Mouse (Mus musculus) hindbrain, embryonic 13.5 days (tissue): ENCODE data around the gene Atp2c1. TPM values are rescaled to one million over a fixed set of nuclear protein-coding genes. Genes with fewer than 3 reads are reported as not detected.

Experiments used
- ATAC-seq: fragments of 200-750 bp; cut with Nextera tagmentation; 2 replicates; pipeline ENCODE4 v1.8.0; 2017; ENCODE audit warnings: moderate TSS enrichment; ENCODE audit not compliant: low FRiP score
- H3K27ac ChIP-seq: fragments of 300-500 bp; sonication (generic); 2 replicates; pipeline ENCODE4 v1.5.1; 2015; ENCODE audit warnings: inconsistent platforms, mild to moderate bottlenecking, moderate library complexity
- H3K27me3 ChIP-seq: fragments of 300-500 bp; sonication (generic); 2 replicates; pipeline ENCODE4 v1.6.1; 2015; ENCODE audit warnings: mild to moderate bottlenecking, inconsistent platforms
- H3K36me3 ChIP-seq: fragments of 300-500 bp; sonication (generic); 2 replicates; pipeline ENCODE4 v1.6.1; 2015; ENCODE audit warnings: mild to moderate bottlenecking, inconsistent platforms
- H3K4me1 ChIP-seq: fragments of 300-500 bp; sonication (generic); replicated peaks from 2 replicates; pipeline ENCODE4 v1.6.1; 2015; ENCODE audit warnings: inconsistent platforms
- H3K4me2 ChIP-seq: fragments of 300-500 bp; sonication (generic); 2 replicates; pipeline ENCODE4 v1.6.1; 2015; ENCODE audit warnings: inconsistent platforms, mild to moderate bottlenecking, moderate library complexity
- H3K4me3 ChIP-seq: fragments of 300-500 bp; sonication (generic); 2 replicates; pipeline ENCODE4 v1.5.1; 2015; ENCODE audit warnings: mild to moderate bottlenecking, inconsistent platforms
- H3K9ac ChIP-seq: fragments of 300-500 bp; sonication (generic); 2 replicates; pipeline ENCODE4 v1.6.1; 2015; ENCODE audit warnings: mild to moderate bottlenecking, inconsistent platforms
- H3K9me3 ChIP-seq: fragments of 300-500 bp; sonication (generic); 2 replicates; pipeline ENCODE4 v1.6.1; 2016; ENCODE audit warnings: inconsistent platforms
- WGBS: fragments of 180-500 bp; shearing (Covaris S2); methylation state at CpG from one replicate; pipeline ENCODE4 v1.1.7; 2015; 5-methylcytosine and 5-hydroxymethylcytosine counted together
- polyA plus RNA-seq: library from polyadenylated mRNA; unstranded; fragments of >200 nt; fragmentation: Nextera tagmentation; extraction: Ambion mirVana; gene quantifications from 2 replicates; pipeline ENCODE4 v1.2.1, GENCODE M21; 2015

Gene Atp2c1
- polyA plus RNA-seq, 1 experiment from 2014 or later, result 96.3 TPM

DNA sequence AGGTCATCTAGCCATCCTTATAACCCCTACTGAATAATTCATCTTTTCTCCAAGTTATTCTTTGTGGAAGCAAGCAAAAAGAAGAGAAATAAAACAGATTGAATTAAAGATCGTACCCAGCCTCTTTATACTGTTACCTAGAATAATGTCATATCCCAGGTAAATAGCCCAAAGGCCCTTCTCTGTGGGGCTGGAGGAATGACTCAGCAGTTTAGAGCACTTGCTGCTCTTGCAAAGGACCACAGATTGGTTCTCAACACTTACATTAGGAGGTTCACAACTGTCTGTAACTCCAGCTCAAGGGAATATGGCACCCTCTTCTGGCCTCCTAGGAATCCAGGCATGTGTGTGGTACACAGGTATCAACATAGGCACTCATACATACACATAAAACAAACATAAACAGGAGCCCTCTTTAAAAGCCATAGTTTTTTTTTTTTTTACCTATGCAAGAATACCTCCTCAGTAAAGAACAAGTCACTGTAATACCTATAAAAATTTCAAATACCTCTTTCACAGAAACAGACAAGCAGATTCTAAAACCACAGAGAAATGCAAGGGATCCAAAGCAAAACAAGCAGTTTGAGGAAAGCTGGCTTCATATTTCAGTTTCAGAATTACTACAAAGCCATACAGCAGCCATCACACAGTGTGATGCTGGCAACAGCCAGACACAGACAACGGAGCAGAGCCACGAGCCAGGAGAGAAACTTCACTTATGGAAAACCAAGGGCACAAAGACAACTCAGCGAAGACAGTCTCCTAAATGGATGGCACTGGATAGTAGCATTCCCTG is 44.2 kb downstream of the Atp2c1 start:
- ATAC-seq, result no peak
- Histone ChIP-seq H3K4me2 (no peak overlapping the region), H3K27ac (no peak overlapping the region), H3K4me3 (no peak overlapping the region), H3K4me1 (peaks cover 30% of the 10 kb centered on the region), H3K36me3 (peaks cover 4% of the 10 kb centered on the region), H3K9ac (no peak overlapping the region), H3K9me3 (no peaks in the 10 kb centered on the region), H3K27me3 (no peaks in the 10 kb centered on the region)
- 88% methylated on average over 4 of the region's 4 CpGs for WGBS

DNA sequence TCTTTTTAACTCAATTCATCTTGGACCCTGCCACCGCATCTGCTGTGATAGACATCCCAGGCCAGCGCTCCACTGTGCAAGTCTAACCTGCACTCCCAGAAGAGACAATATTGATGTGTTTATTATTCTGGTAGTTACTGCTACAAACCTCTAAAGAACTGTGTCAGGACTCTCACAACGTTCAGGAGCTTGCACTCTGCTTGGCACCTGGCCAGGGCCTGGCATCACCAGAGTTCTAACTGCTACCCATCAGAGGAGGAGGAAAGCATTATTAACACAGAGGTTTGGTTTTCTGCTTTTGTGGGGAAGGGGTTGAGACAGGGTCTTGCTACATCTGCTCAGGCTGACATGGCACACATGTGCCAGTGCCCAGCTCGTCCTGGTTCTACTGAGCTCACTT is 45.0 kb downstream of the Atp2c1 start:
- peaks cover 26% of the 10 kb centered on the region for H3K4me1 ChIP-seq
- no peak for ATAC-seq
- H3K9me3 ChIP-seq, result no peaks in the 10 kb centered on the region
- H3K9ac ChIP-seq, result no peak overlapping the region
- no peak overlapping the region for H3K27ac ChIP-seq
- no peak overlapping the region for H3K4me2 ChIP-seq
- no peaks in the 10 kb centered on the region for H3K27me3 ChIP-seq
- WGBS, result 63% methylated on average over 4 of the region's 4 CpGs
- H3K4me3 ChIP-seq, result no peak overlapping the region
- H3K36me3 ChIP-seq, result no peaks in the 10 kb centered on the region

DNA sequence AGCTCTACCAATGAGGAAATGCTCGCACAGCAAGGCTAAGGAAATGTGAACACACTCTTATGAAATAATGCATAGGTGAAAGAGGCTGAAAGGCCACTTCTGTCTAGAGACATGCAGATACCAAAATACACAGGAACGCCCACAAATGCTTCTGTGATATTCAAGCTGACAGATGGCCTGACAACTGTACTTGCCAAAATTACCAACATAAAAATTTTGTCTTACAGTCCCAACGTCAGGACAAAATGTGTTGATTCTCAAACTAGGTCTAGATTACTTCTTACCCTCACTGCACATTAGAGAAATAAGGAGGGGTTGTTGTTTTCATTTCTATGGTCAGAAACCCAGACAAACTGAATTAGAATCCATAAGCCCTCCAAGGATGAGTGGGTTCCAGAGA is 51.0 kb downstream of the Atp2c1 start:
- no peak overlapping the region for H3K27ac ChIP-seq
- peaks cover 3% of the 10 kb centered on the region; the same call in 1 of the 2 replicates for H3K4me1 ChIP-seq
- no peak overlapping the region for H3K4me2 ChIP-seq
- H3K4me3 ChIP-seq, result no peak overlapping the region
- H3K9me3 ChIP-seq, result no peaks in the 10 kb centered on the region
- ATAC-seq, result no peak
- no peaks in the 10 kb centered on the region for H3K27me3 ChIP-seq
- no peak overlapping the region for H3K9ac ChIP-seq
- WGBS, result 93% methylated on average over 3 of the region's 3 CpGs
- peaks cover 4% of the 10 kb centered on the region for H3K36me3 ChIP-seq

DNA sequence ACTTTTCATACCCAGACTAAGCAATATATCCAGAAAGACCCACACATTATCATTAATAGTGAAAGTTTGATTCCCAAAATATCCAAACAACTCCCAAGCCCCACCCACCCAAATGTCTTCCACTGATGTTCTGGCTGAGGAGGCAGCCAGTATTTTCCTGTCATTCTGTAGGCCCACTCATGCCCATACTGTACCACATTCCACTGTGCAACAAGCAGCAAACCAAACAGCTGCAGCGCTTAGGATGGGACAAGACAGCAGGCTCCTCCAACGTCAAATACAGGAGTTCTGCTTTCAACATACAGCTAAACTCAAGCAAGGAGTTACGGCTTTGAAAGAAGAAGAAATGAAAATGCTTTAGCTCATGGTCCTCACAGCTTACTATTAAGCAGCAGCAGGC is 52.2 kb downstream of the Atp2c1 start:
- ATAC-seq, result no peak
- H3K36me3 ChIP-seq, result peaks cover 4% of the 10 kb centered on the region
- H3K4me3 ChIP-seq, result no peak overlapping the region
- no peak overlapping the region for H3K27ac ChIP-seq
- 89% methylated on average over 3 of the region's 3 CpGs for WGBS
- H3K4me1 ChIP-seq, result no peaks in the 10 kb centered on the region
- H3K4me2 ChIP-seq, result no peak overlapping the region
- no peak overlapping the region for H3K9ac ChIP-seq
- no peaks in the 10 kb centered on the region for H3K9me3 ChIP-seq
- no peaks in the 10 kb centered on the region for H3K27me3 ChIP-seq

DNA sequence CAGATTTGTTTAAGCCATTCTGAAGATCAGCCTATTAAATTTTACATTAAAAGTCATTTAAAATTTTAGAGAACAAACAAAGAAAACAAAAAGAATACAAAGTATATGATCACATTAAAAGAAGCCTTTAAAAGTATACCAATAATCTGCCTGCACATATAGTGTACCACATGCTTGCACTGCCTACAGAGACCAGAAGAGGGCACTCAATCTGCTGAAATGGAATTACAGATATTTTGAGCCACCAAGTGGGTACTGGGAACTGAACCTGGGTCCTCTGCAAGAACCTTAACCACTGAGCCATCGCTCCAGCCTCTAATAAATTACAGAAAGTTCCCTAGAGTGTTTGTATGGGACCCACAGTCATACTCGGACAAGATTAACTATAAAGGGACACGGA is 59.3 kb downstream of the Atp2c1 start:
- Histone ChIP-seq H3K36me3 (peaks cover 35% of the 10 kb centered on the region), H3K27ac (no peak overlapping the region), H3K4me1 (no peaks in the 10 kb centered on the region), H3K4me3 (no peak overlapping the region), H3K9me3 (peaks cover 6% of the 10 kb centered on the region; the same call in 1 of the 2 replicates), H3K27me3 (no peaks in the 10 kb centered on the region), H3K4me2 (no peak overlapping the region), H3K9ac (no peak overlapping the region)
- no peak for ATAC-seq
- 97% methylated on average over 3 of the region's 3 CpGs for whole genome bisulfite sequencing

DNA sequence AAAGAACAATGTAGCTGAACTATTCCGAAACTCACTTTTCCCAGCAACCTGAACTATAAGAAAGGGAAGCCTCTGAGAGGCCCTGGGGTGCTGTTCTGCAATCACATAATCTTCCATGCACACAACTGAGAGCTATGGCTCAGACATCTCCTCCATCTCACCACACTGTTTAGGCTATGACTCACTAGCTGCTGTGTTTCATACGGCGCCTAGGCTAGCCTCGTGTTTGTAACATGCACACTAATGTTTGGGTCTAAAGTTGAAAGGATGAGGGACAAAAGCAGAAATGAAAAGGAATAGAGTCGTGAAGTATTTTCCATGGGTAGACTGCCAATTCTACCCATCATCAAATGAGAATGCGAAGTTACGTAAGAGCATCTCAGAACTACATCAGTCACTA is 65.6 kb downstream of the Atp2c1 start:
- Histone ChIP-seq H3K4me2 (no peak overlapping the region), H3K4me1 (no peaks in the 10 kb centered on the region), H3K27me3 (no peaks in the 10 kb centered on the region), H3K27ac (no peak overlapping the region), H3K36me3 (peaks cover 48% of the 10 kb centered on the region), H3K9ac (no peak overlapping the region), H3K4me3 (no peak overlapping the region), H3K9me3 (no peaks in the 10 kb centered on the region)
- WGBS, result 96% methylated on average over 7 of the region's 7 CpGs
- ATAC-seq, result no peak

DNA sequence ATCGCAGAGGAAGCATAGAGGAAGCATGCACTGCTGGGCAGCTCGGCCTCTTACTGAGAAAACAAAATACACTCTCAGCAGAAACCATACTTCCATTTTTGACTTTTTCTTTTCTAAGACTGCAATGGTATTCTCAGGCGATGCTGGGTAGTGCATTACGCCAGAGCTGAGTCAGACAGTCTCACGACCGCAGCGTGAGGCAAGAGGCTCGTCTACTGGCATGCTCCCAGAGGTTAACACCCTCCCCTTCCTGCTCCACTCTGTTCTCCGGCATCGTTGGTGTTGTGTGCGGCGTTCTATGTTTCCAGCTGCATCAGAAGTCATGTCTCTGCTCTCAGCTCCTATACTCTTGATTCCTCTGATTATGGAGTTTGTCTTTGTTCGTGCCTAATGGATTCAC is 68.1 kb downstream of the Atp2c1 start:
- peaks cover 46% of the 10 kb centered on the region for H3K36me3 ChIP-seq

DNA sequence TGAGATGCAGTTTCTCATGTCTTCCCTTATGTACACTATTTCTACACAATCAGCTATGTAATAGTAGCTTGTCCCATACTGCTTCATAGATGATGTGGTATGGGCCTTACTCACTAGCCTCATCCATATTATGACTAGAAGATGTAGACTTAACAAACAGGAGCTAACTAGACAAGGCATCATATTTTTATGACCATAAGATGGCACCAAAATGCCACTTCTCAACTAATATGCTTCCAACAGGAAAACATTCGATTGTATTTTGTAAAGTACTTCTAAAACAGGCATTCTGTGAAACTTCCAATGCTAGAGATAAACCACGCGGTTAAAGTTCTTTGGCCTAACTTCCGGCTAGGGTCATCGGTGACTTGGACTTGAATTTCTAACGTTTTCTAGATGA is 118.6 kb downstream of the Atp2c1 start:
- Histone ChIP-seq H3K36me3 (peaks cover 37% of the 10 kb centered on the region), H3K4me1 (no peaks in the 10 kb centered on the region), H3K4me2 (no peak overlapping the region), H3K9ac (no peak overlapping the region), H3K9me3 (no peaks in the 10 kb centered on the region), H3K27me3 (no peaks in the 10 kb centered on the region), H3K27ac (no peak overlapping the region), H3K4me3 (no peak overlapping the region)
- 95% methylated on average over 6 of the region's 6 CpGs for whole genome bisulfite sequencing
- no peak for ATAC-seq

More for the DNA sequence above, 68.1 kb downstream of the Atp2c1 start:
- 90% methylated on average over 13 of the region's 13 CpGs for WGBS
- Histone ChIP-seq H3K27me3 (no peaks in the 10 kb centered on the region), H3K4me2 (no peak overlapping the region), H3K4me1 (no peaks in the 10 kb centered on the region), H3K4me3 (no peak overlapping the region), H3K9ac (no peak overlapping the region), H3K9me3 (no peaks in the 10 kb centered on the region), H3K27ac (no peak overlapping the region)
- ATAC-seq, result no peak

DNA sequence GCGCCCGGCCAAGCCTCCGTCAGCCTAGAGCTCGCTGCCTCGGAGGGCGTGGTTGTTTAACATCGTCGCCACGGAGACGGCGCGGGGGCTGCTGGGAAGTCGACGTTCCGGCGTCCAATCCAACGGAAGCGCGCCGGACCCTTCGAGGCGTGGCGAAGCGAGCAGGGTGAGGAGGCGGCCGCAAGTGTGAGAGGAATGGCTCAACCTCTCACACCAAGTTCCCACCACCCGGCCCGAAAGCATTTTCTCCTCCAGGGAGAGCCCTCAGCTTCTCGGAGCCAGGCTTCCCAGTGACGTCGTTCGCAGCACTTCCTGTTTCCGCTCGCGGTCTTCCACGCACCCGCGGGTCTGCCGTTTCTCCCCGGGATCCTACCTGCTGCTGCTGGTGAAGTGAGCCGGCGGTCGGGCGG is 131.9 kb downstream of the Atp2c1 start, which contains the start of the genes Aste1 and Nek11:
TSS of gene Aste1 (plus strand) at position 175 of the 410 bp plus-strand sequence.
TSS of gene Nek11 (minus strand) at position 307 of the 410 bp plus-strand sequence.
- no peaks in the 10 kb centered on the region for H3K9me3 ChIP-seq
- H3K9ac ChIP-seq, result peak within 1 kb of the TSS; percentile 78
- peak; percentile 97 for ATAC-seq
- H3K27me3 ChIP-seq, result peaks cover 8% of the 10 kb centered on the region; the same call in 1 of the 2 replicates
- peak within 1 kb of the TSS; percentile 59 for H3K4me2 ChIP-seq
- H3K36me3 ChIP-seq, result peaks cover 12% of the 10 kb centered on the region
- peak within 1 kb of the TSS; percentile 90 for H3K27ac ChIP-seq
- under 1% methylated on average over 44 of the region's 44 CpGs for WGBS
- peaks cover 44% of the 10 kb centered on the region for H3K4me1 ChIP-seq
- H3K4me3 ChIP-seq, result peak within 1 kb of the TSS; percentile 70

DNA sequence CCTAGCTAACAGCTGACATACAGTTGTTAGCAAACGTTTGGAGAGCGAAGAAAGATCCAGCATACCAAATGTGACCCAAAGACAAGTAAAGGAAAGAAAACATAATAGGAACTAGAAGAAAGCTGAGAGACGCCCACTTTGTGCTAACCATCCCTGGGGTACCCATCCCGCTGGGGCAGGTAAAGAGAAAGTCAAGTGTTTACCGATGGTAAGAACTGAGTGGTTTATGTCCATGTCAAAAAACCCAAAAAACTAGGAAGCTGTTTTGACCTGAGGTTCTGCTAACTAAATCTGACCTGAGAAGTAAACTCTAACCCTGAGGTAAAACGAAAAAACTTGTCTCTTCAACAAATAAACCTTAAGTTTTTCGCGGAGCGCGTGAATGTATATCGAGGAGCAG is 132.4 kb downstream of the Atp2c1 start:
- H3K4me2 ChIP-seq, result peak overlapping the region; percentile 59
- peaks cover 39% of the 10 kb centered on the region for H3K4me1 ChIP-seq
- ATAC-seq, result peak; percentile 44
- peaks cover 12% of the 10 kb centered on the region for H3K36me3 ChIP-seq
- H3K27ac ChIP-seq, result no peak overlapping the region
- no peaks in the 10 kb centered on the region for H3K9me3 ChIP-seq
- WGBS, result 13% methylated on average over 11 of the region's 11 CpGs
- H3K4me3 ChIP-seq, result peak overlapping the region; percentile 70
- H3K27me3 ChIP-seq, result peaks cover 11% of the 10 kb centered on the region; the same call in 1 of the 2 replicates
- peak overlapping the region; percentile 78 for H3K9ac ChIP-seq

DNA sequence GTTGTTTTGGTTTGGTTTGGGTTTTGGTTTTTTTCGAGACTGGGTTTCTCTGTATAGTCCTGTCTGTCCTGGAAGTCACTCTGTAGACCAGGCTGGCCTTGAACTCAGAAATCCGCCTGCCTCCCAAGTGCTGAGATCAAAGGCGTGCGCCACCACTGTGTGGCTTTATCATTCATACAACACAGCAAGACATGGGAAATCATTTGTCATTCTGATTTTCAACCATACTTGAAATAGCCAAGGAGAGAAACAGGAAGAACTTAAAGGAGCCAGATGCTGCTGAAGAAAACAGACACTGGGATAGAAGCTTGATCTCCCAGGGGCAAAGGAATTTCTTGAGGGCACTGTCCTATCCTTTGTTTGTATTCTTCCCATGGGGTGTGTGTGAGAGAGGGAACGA is 136.5 kb downstream of the Atp2c1 start:
- 53% methylated on average over 5 of the region's 5 CpGs for WGBS
- no peak overlapping the region for H3K27ac ChIP-seq
- H3K4me3 ChIP-seq, result no peak overlapping the region
- no peak for ATAC-seq
- no peak overlapping the region for H3K4me2 ChIP-seq
- H3K36me3 ChIP-seq, result no peaks in the 10 kb centered on the region
- no peak overlapping the region for H3K9ac ChIP-seq
- H3K27me3 ChIP-seq, result peaks cover 13% of the 10 kb centered on the region; the same call in 1 of the 2 replicates
- H3K9me3 ChIP-seq, result no peaks in the 10 kb centered on the region
- peaks cover 5% of the 10 kb centered on the region for H3K4me1 ChIP-seq

DNA sequence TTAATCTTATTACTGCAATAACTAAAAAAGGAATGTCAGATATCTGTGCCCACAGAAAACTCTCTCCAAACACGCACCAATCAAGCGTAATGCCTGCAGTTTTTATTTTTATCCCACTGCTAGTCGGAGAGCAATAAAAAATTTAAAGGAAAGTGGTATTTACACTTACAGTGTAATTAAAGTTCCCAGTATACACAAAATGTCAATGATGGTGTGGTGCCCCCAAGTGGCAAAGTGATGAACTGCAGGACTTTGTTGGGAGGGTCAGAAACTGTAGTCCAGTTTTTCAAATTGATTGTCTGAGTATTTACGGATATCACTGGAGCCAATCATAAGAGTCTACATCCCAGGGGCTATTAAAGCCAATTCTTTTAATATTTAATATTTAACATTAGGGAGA is 137.8 kb downstream of the Atp2c1 start:
- H3K4me2 ChIP-seq, result no peak overlapping the region
- H3K36me3 ChIP-seq, result no peaks in the 10 kb centered on the region
- H3K4me3 ChIP-seq, result no peak overlapping the region
- no peak overlapping the region for H3K27ac ChIP-seq
- no peaks in the 10 kb centered on the region for H3K4me1 ChIP-seq
- H3K27me3 ChIP-seq, result peaks cover 13% of the 10 kb centered on the region; the same call in 1 of the 2 replicates
- no peaks in the 10 kb centered on the region for H3K9me3 ChIP-seq
- no peak for ATAC-seq
- WGBS, result 14% methylated on average over 4 of the region's 4 CpGs
- no peak overlapping the region for H3K9ac ChIP-seq

DNA sequence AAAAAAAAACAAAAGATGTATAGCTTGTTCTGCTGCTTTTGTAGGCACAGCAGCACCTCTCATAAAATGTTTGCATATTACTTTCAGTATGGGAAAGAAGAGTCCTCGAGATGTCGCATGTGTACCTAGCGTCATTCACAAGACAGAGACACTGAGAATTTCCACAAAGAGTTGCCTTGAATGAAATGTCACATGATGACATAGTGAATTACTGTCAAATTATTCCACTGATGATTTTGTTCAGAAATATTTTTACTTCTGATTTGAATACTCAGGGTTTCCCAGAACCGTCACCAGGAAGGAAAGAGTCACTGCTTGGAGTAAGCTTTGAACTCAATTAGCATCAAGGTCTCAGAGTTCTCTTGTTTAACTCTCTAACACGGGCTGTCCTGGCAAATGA is 139.7 kb downstream of the Atp2c1 start:
- 89% methylated on average over 5 of the region's 5 CpGs for WGBS
- H3K4me2 ChIP-seq, result no peak overlapping the region
- 0 out of 2 replicates have a peak, but pooled peaks cover 5% of the 10 kb centered on the region for H3K27me3 ChIP-seq
- H3K9ac ChIP-seq, result no peak overlapping the region
- H3K27ac ChIP-seq, result no peak overlapping the region
- ATAC-seq, result no peak
- no peaks in the 10 kb centered on the region for H3K36me3 ChIP-seq
- no peak overlapping the region for H3K4me3 ChIP-seq
- no peaks in the 10 kb centered on the region for H3K9me3 ChIP-seq
- H3K4me1 ChIP-seq, result no peaks in the 10 kb centered on the region
